Mouse (Mus musculus): ENCODE data around the gene Bcl10. TPM values are rescaled to one million over a fixed set of nuclear protein-coding genes. Genes with fewer than 3 reads are reported as not detected.

Gene Bcl10
- polyA plus RNA-seq, 1 experiment, result 14.7 TPM

DNA sequence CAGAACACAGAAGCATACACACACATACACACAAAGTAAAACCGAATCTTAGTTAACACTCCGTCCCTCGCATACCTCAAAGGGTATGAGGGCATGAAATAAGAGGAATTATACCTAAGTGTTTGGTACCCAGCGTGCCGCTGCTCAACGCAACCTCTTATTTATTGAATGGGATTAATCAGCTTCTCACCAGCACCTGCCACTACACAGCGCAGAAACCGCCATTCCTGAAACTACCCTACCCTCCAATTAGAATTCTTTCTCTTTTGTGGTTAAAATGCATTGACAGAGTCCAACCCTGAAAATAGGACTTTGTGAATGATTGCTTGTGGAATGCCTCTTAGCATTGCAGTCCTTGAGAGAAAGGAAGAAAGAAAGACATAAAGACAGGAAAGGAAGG is 19.1 kb upstream of the Bcl10 start:
- no peak for TF ChIP-seq GATA1 (IDR thresholded peaks at IDR 0.05; ENCODE audit: low read length)

DNA sequence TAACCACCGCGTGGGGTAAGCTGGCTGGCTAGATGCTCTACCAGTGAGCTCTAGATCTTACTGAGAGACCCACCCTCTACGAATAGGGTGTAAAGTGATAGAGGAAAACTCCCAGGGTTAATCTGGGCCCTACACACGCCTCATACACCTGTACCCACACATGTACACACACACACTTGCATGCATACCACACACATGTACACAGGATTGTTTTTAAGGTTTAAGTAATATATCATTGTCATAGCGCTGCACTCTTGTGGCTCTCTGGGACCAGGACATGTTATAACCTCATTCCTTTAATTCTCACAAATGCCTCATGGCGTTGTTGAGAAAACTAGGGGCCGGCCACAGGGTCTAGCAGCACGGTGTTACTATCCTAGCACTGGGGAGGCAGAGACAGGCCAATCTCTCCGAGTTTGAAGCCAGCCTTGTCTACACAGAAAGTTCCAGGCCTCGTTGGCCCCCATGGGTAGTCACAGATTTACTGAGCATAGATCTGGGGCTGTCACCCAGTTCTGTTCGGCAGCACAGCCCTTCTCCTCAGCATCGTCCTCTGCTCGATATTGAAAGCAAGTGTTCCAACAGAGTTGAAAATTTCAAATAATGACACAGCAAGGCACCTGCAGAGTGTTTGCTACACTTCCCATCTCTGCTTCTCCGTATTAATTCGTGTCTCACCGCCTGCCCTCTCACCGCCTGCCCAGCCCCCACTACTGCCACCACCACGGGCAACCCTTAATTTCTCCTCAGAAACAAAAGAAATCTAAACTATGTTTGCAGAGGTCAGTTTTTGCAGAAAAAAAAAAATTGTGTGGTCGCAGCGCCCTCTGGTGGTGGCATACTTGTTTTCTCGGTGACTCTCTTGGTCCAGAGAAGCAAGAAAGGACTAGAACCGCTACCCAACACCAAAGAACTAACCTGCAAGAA is 17.5 kb upstream of the Bcl10 start:
- no peak for TF ChIP-seq GATA1 (IDR thresholded peaks at IDR 0.05; ENCODE audit: low read length)

DNA sequence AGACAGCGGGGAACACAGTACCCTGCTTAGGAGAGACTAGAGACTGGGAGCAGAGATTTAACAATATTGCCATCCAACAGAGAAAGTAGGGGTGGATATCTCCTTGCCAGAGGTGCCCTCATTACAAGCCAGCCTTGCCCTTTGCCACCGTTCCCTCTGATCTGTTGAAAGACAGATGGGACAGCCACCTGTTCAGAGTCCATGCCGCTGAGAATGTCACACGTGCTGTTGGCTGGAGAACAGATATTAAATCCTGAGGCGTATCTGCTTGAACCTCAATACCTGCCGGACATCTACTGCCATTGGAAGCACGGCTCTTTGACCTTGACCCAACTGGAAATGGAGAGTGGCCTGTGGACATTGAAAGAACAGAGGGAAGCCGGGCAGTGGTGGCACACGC is 16.0 kb upstream of the Bcl10 start:
- no peak for TF ChIP-seq GATA1 (IDR thresholded peaks at IDR 0.05; ENCODE audit: low read length)

DNA sequence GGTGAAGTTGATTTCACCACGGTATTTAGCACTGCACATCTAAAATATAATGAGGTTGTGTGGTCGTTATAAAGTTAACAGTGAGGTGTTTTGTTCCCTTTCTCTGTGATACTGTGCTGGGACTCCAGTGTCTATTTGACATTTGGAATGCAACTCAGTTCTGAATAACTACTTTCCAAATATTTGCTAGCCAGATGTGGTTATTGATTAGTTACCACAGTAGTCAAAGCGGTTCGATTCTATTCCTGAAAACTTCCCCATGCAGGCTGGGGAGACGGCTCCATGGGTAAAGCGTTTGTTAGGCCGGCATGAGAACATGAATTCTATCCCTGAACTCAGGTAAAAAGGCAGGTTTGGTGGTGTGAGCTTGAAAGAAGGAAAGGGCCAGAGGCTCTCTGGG is 10.1 kb upstream of the Bcl10 start:
- TF ChIP-seq GATA1 (IDR thresholded peaks at IDR 0.05; ENCODE audit: low read length), result no peak

DNA sequence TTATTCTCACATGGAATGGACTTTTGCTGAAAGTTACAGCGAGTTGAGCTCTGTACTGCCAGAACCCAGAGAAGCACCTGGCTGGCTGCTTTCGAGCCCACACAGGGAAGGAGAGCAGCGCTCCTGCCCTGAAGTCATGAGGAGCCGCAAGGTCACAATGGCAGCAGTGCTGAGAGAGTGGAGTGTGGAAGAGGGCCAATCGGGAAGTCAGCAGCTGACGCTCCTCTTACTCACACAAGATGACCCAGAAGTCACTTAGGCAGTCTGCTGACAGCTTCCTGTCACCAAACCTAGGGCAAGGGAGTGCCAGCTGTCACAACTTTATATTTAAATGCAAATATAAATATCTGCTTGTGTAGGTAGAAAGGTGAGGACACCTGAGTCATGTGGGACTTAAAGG is 9.3 kb upstream of the Bcl10 start:
- no peak for TF ChIP-seq GATA1 (IDR thresholded peaks at IDR 0.05; ENCODE audit: low read length)

DNA sequence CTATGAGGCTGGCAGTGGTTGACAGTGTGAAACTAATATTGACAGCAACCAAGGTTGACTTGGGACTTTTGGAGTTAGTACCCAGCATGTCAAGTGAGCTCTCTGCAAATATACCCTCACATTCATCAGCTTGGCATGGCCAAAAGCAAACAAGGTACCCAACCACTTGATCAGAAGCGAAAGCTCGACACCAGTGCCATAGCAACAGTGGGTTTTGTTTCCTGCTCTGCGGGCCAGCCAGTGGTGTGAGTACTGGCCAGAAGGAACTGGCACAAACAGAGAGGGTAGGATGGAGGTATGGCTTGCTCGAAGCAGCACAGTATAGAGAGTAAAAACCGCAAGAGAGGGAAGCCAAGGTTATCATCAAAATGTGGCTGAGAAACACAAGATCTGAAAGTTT is 6.2 kb upstream of the Bcl10 start:
- no peak for TF ChIP-seq GATA1 (IDR thresholded peaks at IDR 0.05; ENCODE audit: low read length)

DNA sequence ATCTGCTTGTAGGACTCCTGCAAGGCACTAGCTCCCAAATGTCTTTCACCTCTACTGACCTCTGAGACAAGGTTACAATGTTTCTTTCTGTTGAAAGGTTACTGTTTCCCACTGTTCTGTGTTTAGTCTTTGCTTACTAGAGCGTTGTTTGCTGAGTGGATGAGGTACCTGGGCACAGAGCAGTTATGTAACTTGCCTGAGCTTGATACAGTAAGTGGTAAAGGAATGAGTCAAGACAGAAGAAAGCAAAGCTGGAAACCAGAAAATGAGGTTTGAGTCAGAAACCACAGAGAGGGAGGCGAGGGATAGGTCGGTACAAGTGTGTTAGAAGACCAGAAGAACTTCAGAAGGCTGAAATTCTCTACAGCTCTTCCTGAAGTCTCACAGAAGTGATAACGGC is 5.8 kb upstream of the Bcl10 start:
- TF ChIP-seq GATA1 (IDR thresholded peaks at IDR 0.05; ENCODE audit: low read length), result no peak

DNA sequence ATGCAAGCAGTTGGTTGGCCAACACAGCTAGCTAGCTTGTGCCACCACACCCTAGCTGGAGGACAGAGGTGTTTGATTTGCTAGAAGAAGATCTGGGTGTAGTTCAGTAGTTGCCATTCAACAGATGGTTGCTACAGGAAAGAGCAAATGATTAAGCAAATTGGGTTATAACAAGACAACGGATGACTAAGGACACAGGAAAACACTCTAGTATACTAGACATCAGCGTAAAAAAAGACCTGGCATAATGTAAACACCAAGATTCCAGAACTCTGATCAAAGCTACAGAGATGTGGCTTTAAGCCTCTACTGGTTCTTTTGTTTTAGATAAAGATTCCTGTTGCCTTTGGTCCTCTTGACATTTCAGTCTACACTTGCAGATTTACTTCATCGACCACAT is 367 bp downstream of the Bcl10 start:
- no peak for TF ChIP-seq GATA1 (IDR thresholded peaks at IDR 0.05; ENCODE audit: low read length)

DNA sequence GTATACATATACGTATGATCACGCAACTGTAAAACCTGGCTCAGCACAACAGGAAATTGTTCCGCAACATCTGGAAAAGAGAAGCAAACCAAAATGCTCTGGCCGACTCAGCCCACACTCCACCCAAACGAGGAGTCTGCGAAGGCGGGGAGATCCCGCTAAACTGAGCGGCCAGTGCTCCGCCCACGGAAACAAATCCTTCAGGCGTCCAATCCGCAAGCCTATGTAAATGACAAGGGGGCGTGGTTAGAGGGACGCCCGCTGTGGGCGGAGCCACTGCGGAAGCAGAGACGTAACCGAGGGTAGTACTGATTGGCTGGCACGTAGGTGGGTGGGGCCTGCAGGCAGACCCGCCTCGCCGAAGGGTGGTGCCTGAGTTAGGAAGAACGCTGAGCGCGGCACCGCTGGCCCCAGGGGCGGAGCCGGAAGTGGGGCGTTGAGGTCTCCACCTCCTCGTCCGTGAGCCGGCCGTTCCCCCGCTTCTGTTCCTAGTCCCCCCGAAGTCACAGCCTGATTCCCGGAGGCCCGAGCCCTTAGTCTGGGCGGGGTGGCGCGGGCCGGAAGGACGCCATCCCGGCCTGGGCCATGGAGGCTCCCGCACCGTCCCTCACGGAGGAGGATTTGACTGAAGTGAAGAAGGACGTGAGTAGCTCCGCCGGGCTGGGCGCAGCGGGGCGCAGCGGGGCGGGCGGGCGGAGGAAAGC is 1.4 kb downstream of the Bcl10 start:
- TF ChIP-seq GATA1 (IDR thresholded peaks at IDR 0.05; ENCODE audit: low read length), result no peak

DNA sequence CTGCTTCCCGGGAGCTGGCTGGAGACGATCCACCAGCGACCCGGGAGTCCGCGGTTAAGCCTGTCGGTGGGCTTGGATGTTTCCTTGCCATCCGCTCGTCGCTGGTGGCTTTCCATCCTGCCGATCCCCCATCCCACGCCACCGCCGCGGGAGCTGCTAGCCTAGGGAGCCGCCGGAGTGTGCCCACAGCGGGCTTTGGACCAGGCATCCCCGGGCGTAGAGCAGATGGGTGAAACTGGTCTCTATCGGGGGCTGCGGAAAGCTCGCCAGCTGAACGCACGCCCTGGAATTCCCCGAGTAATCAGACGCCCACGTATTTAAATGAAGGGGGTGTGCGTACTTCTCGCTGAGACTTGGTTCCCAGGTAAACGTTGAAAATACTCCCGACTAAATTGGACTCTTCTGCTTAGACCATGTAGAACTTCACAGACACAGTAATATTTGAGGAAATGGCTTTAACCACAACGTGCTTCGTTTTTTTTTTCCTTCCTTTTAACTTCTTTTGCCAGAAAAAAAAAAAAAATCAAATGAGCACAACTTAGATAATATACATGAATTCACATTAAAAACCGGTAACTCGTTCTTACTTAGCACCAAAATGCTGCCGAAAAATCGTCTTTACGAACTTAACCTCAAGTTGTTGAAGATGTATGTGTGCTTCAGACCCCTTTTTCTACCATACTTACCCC is 2.2 kb downstream of the Bcl10 start:
- TF ChIP-seq GATA1 (IDR thresholded peaks at IDR 0.05; ENCODE audit: low read length), result no peak

DNA sequence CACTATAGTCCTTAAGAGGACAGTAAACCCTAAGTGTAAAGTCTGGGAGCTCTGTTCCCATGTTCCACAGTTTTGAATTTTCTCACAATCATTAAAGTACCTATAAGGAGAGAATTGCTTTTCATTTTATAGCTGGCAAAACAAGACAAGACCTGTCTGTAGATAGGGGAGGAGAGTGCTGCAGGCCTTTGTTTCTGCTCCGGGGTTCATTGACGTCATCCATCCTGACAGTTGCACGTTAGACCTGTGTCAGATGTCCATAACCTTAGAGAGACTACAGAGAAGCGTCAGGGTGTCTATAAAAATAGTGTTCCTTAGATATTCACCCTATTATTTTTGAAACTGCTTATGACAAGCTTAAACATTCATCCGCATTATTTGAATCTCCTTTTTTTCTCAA is 2.9 kb downstream of the Bcl10 start:
- TF ChIP-seq GATA1 (IDR thresholded peaks at IDR 0.05; ENCODE audit: low read length), result no peak

DNA sequence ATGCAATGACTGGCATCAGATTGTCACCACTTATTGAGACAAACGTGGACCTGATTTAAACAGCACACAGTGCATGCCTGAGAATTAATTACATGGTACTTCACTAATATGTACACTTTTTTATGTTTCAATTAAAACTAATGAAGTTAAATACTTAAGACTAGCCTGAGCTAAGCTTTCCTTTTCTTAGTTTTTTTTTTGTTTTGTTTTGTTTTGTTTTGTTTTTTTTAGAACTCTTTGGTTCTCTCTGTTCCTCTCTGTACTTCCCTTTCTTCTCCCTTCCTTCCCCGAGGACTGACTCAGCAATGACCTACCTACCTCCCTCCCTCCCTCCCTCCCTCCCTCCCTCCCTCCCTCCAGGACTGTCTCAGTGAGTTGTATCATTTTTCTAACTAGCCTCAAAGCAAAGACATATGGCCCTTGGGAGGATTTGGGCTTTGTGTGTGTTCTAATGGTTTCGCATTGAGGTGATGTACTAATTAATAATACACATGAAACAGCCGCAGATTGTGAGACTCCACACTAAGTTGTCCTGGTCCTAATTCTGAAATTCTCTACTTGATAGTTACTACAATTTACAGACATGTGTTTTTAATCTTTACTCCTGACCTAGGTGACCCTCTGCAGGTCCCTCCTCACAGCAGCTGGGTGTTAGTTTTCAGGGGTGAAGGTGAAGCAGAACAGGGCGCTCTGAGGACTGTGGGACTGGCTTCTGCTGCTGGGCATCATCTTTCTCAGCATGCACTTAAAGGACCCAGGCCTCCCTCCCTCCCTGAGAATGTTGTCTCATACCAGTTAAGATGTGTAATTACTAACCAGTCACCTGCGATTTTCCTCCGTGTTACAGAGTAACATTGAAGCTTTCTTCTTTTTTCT is 7.2 kb downstream of the Bcl10 start:
- no peak for TF ChIP-seq GATA1 (IDR thresholded peaks at IDR 0.05; ENCODE audit: low read length)

DNA sequence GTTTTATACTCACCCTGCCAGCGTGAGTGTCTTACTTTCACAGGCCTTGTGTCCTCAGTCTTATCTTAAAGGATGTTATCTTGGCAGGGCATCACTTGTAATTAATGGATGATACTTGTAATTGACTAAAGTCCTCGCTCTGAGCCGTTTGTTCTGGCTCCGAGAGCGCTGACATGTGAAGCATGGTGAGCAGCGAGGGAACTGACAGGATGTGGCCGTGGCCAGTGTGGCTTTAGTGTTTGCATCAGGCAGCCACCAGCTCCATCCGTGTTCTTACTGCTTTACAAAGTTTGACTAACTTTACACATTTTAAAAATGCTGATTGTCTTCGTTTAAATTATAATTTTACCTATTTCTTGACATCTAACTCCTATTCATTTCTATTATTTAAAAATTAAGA is 11.2 kb downstream of the Bcl10 start:
- TF ChIP-seq GATA1 (IDR thresholded peaks at IDR 0.05; ENCODE audit: low read length), result no peak

DNA sequence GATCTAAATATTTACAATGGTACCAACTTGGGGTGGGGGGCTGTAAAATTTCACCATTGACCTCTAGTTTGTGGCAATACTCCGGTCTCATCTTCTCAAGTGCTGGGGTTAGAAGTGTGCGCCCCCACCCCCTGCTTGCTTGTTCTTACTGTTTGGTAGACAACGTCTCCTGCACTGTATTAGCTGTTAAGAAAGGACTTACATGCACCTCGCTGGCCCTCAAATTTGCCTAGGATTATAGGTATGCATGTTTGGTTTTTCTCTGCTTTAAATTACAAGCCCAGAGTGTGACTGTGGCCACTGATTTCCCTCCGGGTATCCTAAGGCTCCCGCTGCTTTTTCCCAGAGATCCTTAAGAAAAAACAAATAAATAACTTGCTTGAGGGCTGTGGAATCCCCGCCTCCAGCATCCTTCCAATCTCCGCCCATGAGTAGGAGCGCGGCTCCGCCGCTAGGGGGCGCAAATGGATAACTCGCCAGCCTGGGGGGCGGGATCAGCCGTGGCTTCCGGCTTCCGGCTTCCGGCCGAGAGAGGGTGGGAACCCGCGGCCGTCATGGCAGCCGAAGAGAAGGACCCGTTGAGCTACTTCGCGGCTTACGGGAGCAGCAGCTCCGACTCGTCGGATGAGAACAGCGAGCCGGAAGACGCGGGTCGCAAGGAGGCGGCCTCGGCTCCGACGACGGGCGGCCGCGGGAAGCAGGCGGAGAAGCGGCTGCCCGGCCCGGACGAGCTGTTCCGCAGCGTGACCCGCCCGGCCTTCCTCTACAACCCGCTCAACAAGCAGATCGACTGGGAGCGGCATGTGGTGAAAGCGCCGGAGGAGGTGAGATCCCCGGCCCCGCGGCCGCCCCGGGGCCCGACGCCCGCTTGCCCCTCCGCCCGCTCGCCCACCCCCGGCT is 15.2 kb downstream of the Bcl10 start, which contains the start of gene 2410004B18Rik:
Gene 2410004B18Rik, plus strand, starts transcription at position 510 of the 900 bp plus-strand sequence.
- no peak for TF ChIP-seq GATA1 (IDR thresholded peaks at IDR 0.05; ENCODE audit: low read length)

Measured in G1E-ER4 (cell line).